Mouse (Mus musculus): ENCODE data around the gene Zfp512b.

Zfp512b gene

GRCm38 (mm10) chr2:181589732-181590105 is 2.9 kb downstream of the Zfp512b start:
- no peak for DNase-seq (ENCODE audit: extremely low read depth, low read depth)

- no peak for DNase-seq (ENCODE audit: extremely low read depth, low read depth)
Measured at GRCm38 (mm10) chr2:181589011-181589731, 3.4 kb downstream of the Zfp512b start.

- no peak for DNase-seq (ENCODE audit: extremely low read depth, low read depth)
Measured at GRCm38 (mm10) chr2:181588229-181588780, 4.3 kb downstream of the Zfp512b start.

- no peak for DNase-seq (ENCODE audit: extremely low read depth, low read depth)
Measured at GRCm38 (mm10) chr2:181587796-181588195, 4.8 kb downstream of the Zfp512b start.

- DNase-seq (ENCODE audit: extremely low read depth, low read depth): no peak
Measured at GRCm38 (mm10) chr2:181586124-181586523, 6.5 kb downstream of the Zfp512b start.

- no peak for DNase-seq (ENCODE audit: extremely low read depth, low read depth)
Measured at GRCm38 (mm10) chr2:181585506-181585905, 7.1 kb downstream of the Zfp512b start.

- DNase-seq (ENCODE audit: extremely low read depth, low read depth): no peak
Measured at GRCm38 (mm10) chr2:181584411-181584942, 8.1 kb downstream of the Zfp512b start, which contains the start of gene Uckl1. Uckl1 (minus strand) TSS chr2:181584892.

- DNase-seq (ENCODE audit: extremely low read depth, low read depth): no peak
Measured at GRCm38 (mm10) chr2:181583460-181584257, 8.9 kb downstream of the Zfp512b start.

- no peak for DNase-seq (ENCODE audit: extremely low read depth, low read depth)
Measured at GRCm38 (mm10) chr2:181582939-181583338, 9.7 kb downstream of the Zfp512b start.

GRCm38 (mm10) chr2:181582358-181582757 is 10.2 kb downstream of the Zfp512b start:
- no peak for DNase-seq (ENCODE audit: extremely low read depth, low read depth)

- DNase-seq (ENCODE audit: extremely low read depth, low read depth): no peak
Measured at GRCm38 (mm10) chr2:181581402-181582120, 11.0 kb downstream of the Zfp512b start.

GRCm38 (mm10) chr2:181581016-181581401 is 11.6 kb downstream of the Zfp512b start:
- peak; percentile 89 for DNase-seq (ENCODE audit: extremely low read depth, low read depth)

- DNase-seq (ENCODE audit: extremely low read depth, low read depth): no peak
Measured at GRCm38 (mm10) chr2:181580131-181580772, 12.4 kb downstream of the Zfp512b start.

GRCm38 (mm10) chr2:181579681-181580080 is 12.9 kb downstream of the Zfp512b start:
- no peak for DNase-seq (ENCODE audit: extremely low read depth, low read depth)

GRCm38 (mm10) chr2:181578790-181579618 is 13.6 kb downstream of the Zfp512b start:
- no peak for DNase-seq (ENCODE audit: extremely low read depth, low read depth)

GRCm38 (mm10) chr2:181577981-181578581 is 14.5 kb downstream of the Zfp512b start:
- no peak for DNase-seq (ENCODE audit: extremely low read depth, low read depth)

- no peak for DNase-seq (ENCODE audit: extremely low read depth, low read depth)
Measured at GRCm38 (mm10) chr2:181577126-181577525, 15.5 kb downstream of the Zfp512b start.

GRCm38 (mm10) chr2:181576613-181577012 is 16.0 kb downstream of the Zfp512b start:
- no peak for DNase-seq (ENCODE audit: extremely low read depth, low read depth)

GRCm38 (mm10) chr2:181574921-181575545 is 17.6 kb downstream of the Zfp512b start:
- no peak for DNase-seq (ENCODE audit: extremely low read depth, low read depth)
